Mouse (Mus musculus) left cerebral cortex, postnatal 25 days (tissue): ENCODE results near the gene Smim7. TPM values are rescaled to one million over a fixed set of nuclear protein-coding genes. Genes with fewer than 3 reads are reported as not detected.
A peak's percentile ranks its signal among the peaks of the same experiment; 100 is the strongest.

Experiments
- DNase-seq, 2 experiments: peaks; one replicate each; pipeline ENCODE4 v3.0.0; 2022; ENCODE audit warnings: low spot score in 2 of 2, mixed read lengths in 1 of 2
- intact Hi-C: fragments of 180-260 bp; cut with DNase I; formaldehyde crosslinking; loops from one replicate; pipeline ENCODE4 v1.15.1; 2025
- microRNA-seq, 2 experiments: library from miRNA; unstranded; fragments of <30 nt; microRNA quantifications; one replicate each; pipeline ENCODE4 v1.2.0; 2022
- total RNA-seq, 2 experiments: library from RNA; stranded (reverse); gene quantifications; 2 replicates each; pipeline ENCODE4 v1.2.3; 2021

Smim7 gene
- total RNA-seq, 2 experiments from 2014 or later, result 121 to 124 TPM

DNA sequence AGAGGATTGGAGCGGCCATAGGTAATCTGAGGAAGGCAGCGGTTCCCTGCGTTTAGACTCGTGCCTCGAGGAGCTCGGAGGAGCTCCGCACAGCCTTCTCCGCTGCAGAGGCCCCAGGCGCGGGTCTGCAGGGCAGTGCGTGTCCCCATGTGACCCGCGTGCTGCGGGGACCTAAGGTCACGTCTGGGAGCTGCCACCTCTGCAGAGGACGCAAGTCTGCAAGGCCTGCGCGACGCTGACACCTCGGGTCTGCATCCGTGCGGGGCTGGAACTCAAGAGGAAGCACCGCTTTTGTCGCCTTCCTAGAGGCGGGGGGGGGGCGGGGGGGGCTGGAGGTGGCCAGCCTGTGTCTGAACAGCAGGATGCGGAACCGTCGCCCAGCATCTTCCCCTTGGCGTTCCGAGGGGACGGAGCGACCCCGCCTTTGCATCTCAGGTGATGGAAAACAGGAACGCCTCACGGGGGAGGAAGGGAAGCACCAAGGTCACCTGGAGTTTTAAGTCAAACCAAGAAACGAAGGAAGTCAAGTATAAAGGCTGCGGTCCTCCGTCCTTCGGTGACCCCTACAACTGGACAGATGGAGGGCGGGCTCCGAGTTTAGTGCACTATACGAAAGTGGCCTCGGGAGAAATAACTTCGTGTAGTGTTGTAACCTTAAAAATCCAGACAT, 22.1 kb downstream of the Smim7 start:
- intact Hi-C loops, result loop anchor here (1.0 to 5.0 kb wide), 3 partner anchors 22 to 71 kb away; partner anchors contain the start of genes Cherp, Slc35e1 and Smim7
- DNase-seq, result no peak

- intact Hi-C loops, result loop anchor here (1.0 to 5.0 kb wide), 3 partner anchors 23 to 71 kb away; partner anchors contain the start of genes Cherp, Slc35e1 and Smim7
- peak; percentile 98 to 99 for DNase-seq
Measured at GRCm38 (mm10) chr8:72547802-72548643, 22.9 kb downstream of the Smim7 start, which contains the start of gene Med26. Gene Med26 (minus strand): TSS chr8:72548270.

DNA sequence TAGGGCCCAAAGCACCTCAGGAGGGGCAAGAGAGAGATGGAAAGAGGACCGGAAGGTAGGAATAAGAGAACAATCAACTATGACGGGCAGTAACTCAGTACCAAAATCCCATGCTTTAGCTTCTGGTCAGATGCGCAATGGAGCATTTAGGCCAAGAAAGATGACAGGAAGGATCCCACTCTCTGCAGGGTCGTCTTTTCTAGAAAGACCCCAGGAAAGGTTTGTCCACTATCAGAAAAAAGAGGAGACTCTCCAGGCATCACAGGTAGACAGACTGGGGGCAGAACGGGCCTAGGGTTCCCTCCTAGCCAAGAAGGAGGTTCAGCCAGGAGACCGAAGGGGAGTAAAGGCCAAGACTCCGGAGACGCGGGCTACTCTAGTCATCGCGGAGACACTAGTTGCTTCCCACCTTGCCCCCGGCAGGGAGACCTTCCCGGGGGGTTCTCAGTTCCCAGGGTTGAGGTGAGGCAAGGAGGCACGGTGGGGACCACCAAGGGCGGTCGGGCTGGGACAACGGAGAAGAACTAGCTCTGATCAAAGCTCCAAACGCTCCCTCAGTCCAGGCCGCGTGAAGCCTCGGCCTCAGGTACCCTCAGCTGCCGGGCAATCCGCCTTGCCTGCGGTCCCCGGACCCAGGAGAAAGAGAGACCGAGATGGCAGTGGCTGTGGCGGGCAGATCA, 23.6 kb downstream of the Smim7 start:
- intact Hi-C loops, result loop anchor here (5.0 kb wide), 1 partner anchor 70 kb away; the partner anchor contains the start of gene Cherp
- DNase-seq, result peak in 1 of 2 experiments; percentile 11

DNA sequence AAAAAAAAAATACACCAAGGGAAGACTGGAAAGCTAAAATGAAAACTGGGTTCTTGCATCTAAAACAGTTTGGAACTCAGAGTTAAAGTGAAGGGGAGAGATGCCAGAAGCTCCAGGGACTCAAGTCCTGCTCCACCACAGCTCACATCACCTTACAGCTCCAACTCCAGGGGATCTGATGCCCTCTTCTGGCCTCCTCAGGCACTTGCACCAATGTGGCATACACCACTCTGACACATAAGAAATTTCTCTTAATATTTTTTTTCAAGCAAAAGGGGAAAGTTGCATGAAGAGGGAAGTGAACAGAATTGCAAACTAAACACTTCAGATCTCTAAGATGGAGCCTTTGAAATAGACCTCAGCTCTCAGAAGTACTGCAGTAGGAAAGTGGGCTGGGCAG, 31.7 kb downstream of the Smim7 start:
- DNase-seq, result no peak
- intact Hi-C loops, result no loop called here

GRCm38 (mm10) chr8:72534888-72535287, 36.0 kb downstream of the Smim7 start:
- no peak for DNase-seq
- intact Hi-C loops, result no loop called here

DNA sequence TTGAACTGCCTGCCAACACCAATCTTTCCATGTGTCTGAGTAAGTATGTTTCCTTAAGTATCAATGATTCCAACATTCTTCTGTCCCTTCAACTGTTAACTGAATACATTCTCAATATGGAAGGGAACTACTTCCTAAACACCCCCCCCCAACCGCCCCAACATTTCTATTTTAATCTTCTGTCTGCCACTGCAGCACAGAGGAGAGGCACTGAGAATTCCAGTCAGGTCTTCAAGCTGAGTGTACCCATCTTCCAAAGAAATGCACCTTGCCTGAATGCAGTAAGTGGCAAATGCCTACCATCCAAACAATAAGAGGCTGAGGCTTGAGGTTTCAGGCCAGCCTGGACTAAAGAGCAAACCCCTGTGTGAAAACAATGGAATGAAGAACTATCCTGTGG, 38.8 kb downstream of the Smim7 start:
- DNase-seq, result peak in 1 of 2 experiments; percentile 33
- intact Hi-C loops, result no loop called here

DNA sequence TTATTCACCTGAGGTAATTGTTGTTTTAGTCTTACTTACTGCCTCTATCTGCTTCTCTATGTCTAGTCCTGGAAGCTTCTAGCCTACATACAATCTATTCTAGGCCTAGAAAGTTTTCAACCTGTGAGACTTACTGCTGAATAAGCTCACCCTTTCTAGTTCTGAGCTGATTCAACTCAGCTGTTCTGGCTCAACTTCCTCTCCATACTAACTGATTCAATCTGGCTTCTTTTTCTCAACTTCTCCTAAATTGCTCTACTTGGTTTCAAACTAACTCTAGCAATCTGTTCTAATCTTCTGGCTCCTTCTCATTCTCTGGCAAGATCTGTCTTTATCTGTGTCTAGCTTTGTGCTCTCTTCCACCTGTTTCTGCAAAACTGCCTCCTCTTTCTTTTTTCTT, 49.0 kb downstream of the Smim7 start:
- intact Hi-C loops, result no loop called here
- no peak for DNase-seq

DNA sequence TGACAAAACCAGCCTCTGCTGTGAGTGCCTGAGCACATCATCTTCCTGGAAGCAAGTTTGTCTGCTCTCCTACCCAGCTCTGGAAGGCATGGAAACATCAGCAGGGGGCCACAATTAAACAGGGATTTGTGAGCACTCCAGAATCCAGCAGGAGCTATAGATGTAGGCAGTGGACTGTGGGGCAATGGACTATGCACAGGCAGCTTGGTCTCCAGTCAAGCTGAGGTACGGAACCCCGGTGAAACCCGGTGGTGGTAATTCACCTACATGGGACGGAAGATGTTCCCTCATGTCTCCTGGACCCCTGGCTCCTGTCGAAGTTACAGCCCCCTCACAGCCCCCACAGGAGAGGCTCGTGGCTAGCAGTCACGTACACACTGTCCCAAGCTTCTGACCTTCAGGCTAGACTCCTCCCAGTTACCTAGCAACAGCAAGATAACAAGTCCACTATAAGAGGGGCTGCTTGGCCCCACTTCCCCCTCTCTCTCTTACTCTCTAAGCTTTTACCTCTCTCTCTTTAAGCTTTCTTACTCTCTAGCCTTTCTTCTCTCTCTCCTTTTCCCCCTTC, 53.4 kb downstream of the Smim7 start:
- no peak for DNase-seq
- intact Hi-C loops, result no loop called here

Small RNAs within 50 kb of the gene (microRNA-seq; reads per million reads assigned to microRNA genes)
- gene Gm28019, result 0 reads per million in 2 experiments

Other genes with a start within 250 kb of the Smim7 start
- 10 to 100 TPM; 59.9 to 72.1 TPM for gene Eps15l1, start 149.6 kb downstream of the Smim7 start, total RNA-seq
- gene Calr3, start 127.2 kb downstream of the Smim7 start, total RNA-seq, result 1 to 10 TPM in 1 of 2 experiments, under 1 TPM in 1; 0.96 to 1.4 TPM
- gene 1700030K09Rik, start 127.2 kb downstream of the Smim7 start, total RNA-seq, result 10 to 100 TPM; 10.9 to 13.5 TPM
- gene Cherp, start 95.9 kb downstream of the Smim7 start, total RNA-seq, result 10 to 100 TPM; 66.5 to 68.6 TPM
- gene Slc35e1, start 78.5 kb downstream of the Smim7 start, total RNA-seq, result 10 to 100 TPM; 52.8 to 53.4 TPM
- gene Med26, start 22.8 kb downstream of the Smim7 start, total RNA-seq, result 10 to 100 TPM in 1 of 2 experiments, 1 to 10 TPM in 1; 9.5 to 10.4 TPM
- 100 to 1,000 TPM; 124 to 142 TPM for gene Tmem38a, start 967 bp upstream of the Smim7 start, total RNA-seq
- 10 to 100 TPM; 43.7 to 49.4 TPM for gene Nwd1, start 75.6 kb upstream of the Smim7 start, total RNA-seq
- gene Sin3b, start 152.2 kb upstream of the Smim7 start, total RNA-seq, result 100 to 1,000 TPM; 139 to 142 TPM
- gene F2rl3, start 190.8 kb upstream of the Smim7 start, total RNA-seq, result under 1 TPM in 1 of 2 experiments, not detected in 1; 0.21 TPM